Mouse (Mus musculus) retina, postnatal 1 day (tissue): ENCODE data around the gene Zcwpw1.

Experiments
- DNase-seq: peaks from one replicate; pipeline ENCODE4 v3.0.0-alpha.2; 2012

Gene Zcwpw1

DNA sequence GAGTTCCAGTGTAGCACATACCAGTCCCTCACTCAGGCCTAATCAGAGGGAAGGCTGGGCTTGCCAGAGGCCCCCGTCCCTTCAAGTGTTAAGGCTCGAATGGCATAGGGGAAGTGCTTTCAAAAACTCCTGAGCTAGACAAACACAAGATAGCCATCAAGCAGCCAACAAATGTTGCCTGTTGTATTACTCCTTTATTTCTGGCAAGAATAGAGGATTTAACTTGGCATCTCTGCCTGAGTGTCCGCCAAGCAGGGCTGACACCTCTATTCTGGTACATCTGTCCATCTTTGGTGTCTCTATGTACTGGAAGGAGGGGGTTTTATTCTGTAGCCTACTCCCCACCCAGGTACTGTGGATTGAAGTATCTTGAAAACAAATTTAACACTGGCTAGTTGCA is 31.5 kb upstream of the Zcwpw1 start:
- DNase-seq: no peak

DNA sequence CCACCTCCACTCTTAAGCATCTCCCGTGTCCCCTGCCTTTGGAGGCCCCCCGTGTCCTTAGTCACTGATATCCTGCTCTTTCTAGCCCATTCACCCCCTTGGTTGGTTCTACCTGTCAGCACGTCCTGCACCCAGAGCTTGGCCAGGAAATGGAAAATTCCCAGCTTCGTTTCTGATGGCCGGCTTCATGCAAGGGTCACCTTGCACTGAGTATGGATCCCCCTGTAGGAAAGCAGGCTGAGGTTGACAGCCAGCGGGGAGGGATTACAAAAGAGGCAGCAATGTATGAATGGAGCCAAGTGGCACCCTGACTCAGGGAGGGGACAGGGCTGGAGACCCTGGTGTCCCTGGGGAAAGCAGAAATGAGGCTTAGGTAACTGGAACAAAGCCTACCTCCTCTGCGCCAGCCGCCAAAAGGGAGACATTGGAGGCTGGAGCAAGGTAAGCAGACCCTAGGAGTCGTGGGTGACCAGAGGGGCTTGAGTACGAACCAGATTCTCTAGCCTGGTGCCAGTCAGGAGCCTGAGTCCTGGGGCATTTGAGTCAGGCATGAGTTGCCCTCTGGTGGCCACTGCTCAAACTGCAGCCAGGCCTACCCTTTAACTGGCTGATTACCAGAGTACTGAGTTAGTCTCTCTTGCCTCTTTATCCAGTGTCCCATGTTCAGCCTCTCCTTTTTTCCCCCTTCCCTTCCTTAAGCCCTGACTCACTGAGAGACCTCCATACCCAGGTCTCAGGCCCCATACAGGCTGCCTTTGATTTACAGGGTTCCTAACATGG is 30.5 kb upstream of the Zcwpw1 start:
- peak; percentile 86 for DNase-seq

DNA sequence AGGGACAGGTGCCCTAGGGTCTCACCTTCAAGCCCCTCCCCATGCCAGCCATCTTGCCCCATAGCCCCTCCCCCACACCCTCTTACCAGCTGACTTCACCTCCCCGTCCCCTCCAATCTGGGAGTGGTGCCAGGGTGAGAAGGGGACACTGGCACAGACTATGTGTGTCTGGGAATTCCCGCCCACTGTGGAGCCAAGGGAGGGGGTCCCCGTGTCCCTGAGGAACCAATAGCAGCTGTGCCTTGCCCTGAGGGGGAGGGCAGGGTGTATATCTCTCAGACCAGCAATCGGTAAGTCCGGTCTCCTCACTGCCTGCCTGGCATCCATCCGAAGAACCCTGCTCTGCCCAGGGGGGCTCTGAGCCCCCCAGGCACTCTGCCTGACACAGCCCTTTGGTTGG is 29.7 kb upstream of the Zcwpw1 start:
- peak; percentile 47 for DNase-seq

DNA sequence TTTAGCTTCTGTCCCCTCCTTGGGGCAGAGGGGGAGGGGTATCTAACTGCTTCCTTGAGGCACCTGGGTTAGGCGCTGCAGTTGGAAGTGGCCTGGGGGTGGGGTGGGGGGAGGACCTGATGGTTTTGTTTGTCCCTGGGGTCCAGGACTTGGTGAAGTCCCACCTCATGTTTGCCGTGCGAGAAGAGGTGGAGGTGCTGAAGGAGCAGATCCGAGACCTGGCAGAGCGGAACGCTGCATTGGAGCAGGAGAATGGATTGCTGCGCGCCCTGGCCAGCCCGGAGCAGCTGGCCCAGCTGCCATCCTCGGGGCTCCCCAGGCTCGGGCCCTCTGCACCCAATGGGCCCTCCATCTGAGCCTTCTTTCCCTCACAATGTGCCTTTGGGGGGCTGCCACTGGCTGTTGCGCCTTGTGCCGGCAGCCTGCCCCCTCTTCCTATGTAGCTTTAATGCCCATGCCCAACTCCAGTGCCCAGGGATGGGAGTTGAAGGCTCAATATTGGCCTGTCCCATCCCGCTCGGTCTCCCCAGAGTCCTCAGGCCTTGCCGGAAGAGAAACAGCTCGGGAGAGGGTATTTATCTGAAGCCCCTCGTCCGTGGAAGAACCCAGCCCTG is 28.6 kb upstream of the Zcwpw1 start:
- no peak for DNase-seq

DNA sequence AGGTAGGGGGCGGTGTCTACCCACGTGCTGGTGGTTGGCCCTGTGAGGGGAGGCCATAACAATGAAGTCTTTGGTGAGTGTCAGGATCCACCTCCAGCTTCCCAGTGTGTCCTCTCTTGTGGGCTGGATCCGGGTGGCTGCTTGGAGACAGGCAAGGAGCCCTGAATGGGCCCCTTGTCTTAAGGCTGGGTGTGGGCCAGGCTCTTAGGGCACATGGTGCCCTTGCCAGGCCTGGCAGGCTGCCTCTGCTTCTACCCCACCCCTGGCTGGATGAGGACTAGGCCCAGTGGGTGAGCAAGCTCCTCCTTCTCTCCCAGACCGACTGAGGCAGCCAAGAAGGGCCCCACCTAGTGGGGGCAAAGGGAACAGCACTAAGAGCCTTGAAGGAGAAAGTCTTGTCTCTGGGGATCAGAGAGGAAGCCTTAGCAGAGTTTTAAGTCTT is 27.6 kb upstream of the Zcwpw1 start:
- peak; percentile 92 for DNase-seq

DNA sequence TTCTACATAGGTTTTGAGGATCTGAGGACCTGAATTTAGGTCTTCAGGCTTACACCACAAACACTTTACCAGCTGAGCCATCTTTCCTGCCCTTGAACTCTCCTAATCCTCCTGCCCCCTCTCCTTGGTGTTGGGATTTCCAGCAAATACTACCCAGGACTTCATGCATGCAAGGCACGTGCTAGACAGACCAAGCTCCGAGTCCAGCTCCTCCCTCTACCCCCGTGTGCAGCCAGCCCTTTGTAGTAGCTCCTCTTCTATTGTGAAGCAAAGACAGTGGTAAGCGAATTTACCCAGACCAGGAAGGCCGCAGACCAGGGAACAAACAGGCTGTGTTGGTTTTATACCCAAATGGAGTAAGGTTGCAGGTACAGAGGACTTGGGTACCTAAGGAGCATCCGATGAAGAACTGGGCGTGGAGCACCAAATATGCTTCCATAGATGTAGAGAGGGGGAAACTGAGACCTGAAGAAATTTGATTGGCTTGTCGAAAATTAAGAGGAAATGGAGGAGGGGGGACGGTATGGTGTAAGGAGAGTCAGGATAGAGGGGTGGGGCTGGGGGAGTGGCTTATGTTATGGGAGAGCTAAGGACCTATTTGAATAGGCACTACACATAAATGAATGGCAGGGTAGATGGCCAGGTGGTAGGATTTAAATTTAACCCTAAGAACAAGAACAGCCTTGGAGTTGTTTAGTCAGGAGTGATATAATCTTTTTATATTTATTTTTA is 22.8 kb upstream of the Zcwpw1 start:
- DNase-seq: no peak

DNA sequence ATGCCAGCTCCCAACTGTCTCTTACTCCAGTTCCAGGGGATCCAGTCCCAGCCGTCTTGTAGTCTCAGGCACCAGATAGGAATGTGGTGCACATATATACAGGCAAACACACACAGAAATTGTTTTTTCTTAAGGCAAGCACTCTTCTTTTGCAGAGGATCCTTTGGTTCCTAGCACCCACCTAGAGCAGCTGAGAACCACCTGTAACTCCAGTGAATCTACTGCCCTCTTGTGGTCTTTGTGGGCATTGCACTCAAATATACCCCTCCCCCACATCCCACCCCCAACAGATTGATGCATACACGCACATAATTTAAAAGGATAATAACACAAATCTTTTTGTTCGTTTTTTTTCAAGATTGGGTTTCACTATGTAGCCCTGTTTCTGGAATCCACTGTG is 21.3 kb upstream of the Zcwpw1 start:
- DNase-seq: peak; percentile 52

DNA sequence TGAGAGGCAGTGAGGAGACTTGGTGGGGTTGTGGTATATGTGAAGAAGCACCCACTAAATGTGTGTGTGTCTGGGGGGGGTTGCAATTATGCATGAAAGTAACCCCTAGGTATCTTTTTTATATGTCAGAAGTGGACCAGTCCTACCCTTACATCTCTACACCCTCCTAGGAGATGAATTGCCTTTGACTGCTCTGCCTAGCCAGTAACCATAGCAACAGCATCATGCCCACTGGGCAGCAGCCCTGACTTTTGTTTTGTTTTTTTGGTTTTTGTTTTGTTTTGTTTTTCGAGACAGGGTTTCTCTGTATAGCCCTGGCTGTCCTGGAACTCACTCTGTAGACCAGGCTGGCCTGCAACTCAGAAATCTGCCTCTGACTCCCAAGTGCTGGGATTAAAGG is 19.1 kb upstream of the Zcwpw1 start:
- DNase-seq: no peak

DNA sequence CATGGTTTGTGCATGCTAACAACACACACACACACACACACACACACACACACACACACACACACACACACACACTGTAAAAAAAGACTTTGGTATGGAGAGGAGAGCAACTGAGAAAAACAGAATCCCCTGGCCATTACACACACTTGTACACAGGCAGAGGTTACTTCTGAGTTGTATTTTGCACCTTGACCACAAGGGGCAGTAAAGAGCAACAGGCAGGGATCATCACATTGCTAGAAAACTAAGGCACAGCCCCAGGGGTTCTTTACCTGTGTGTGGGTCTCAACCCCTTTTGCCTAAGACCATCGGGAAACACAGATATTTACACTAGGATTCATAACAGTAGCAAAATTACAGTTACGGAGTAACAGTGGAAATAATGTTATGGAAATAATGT is 16.9 kb upstream of the Zcwpw1 start:
- peak; percentile 82 for DNase-seq

DNA sequence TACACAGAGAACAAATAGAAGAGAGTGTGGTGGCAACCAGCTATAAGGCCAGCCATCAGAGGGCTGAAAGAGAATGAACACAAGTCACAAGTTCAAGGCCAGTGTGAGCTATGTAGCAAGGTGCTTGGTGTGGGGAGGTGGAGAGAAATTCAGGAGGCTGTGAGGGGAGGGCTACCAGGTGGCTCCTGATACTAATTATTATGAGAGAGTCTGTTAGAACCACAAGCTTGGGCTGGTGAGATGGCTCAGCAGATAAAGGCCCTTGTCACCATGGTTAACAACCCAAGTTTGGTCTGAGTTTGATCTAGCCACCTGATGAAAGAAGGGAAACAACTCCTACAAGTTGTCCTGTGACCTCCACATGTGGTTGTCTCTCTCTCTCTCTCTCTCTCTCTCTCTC is 14.8 kb upstream of the Zcwpw1 start:
- no peak for DNase-seq

DNA sequence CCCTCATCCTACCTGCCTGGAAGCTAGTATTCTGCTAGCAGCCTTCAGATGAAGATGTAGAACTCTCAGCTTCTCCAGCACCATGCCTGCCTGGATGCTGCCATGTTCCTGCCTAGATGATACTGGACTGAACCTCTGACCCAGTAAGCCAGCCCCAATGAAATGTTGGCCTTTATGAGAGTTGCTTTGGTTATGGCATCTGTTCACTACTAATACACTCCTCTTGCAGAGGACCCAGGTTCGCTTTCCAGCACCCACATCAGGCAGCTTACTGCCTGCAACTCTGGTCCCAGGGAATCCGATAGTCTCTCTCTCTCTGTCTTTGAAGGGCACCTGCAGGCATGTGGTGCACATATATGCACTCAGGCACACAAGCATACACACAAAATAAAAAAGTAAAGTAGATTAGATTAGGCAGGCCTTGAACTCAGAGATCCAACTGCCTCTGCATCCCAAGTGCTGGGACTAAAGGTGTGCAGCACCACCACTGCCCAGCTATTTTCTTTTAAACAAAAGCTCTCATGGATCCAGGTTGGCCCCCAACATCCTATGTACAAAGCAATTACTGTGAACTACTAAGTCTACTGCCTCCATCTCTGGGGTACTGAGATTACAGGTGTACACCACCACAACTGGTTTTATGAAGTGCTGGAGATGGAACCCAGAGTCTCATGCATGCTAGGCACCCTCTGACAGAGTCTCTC is 11.9 kb upstream of the Zcwpw1 start:
- no peak for DNase-seq

DNA sequence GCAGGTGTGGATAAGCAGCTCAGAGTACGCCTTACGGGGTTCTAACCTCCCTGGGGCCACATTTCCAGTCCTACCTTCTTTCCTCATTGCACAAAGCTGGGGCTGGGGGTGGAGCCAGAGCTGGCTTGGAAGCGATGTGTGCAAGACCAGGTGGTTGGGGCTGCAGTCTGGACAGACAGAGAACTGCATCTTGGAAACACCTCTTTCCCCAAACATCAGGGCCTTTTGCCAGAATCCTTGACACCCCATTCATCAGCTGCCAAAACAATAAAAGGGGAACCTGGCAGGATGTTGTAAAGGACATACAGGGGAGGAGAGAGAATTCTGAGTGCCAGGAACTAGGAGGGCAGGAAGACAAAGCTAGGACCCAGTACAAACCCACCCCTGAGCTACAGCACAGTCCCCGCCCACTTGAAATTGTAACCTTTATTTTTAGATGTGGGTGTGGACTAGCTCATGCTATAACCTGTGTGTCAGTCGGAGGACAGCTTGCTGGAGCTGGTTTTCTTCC is 11.1 kb upstream of the Zcwpw1 start:
- no peak for DNase-seq

DNA sequence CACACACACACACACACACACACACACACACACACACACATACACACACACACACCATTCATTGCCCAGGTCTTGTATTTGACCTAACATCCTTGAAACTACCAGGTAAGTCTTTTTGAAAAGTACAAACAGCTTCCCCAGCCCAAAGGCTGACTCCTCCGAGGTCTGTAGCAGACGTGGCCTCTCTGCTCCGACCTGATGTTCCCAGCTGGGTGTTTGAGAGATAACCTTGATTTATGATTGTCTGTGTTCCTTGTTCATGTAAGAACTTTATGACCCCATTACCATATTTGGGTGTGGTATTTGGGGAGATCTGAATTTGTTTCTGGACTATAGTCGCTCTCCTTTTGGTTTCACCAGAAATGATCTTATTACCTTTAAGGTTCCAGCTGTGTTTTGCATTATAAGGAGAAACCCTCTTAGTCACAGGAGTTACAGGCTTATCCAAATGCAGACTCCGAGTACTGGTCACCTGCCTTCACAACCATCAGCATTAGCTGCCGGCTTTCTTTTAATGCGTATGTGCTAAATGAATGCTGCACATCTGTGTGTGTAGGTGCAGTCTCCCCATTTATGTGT is 10.2 kb upstream of the Zcwpw1 start:
- no peak for DNase-seq

DNA sequence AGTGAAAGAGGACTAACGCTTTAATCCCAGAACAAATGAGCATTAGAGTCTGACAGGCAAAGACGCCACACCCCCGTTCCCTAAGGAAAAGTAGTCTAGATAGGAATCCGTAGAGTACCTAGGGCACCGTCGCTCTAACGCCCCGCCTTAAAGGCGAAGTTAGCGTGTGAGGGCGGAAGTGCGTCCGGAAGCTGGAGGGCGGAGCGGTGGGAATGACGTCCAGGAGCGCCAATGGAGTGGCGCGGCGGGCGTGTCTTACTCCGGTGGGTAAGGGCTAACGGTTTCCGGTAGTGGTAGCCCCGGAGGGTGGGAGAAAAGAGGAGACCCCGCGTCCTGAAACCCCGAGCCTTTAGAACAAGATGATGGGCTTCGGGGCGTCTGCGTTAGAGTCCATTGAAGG is 9.0 kb upstream of the Zcwpw1 start, which contains the start of gene Ppp1r35:
Ppp1r35 (plus strand) TSS at position 215 of the 400 bp plus-strand sequence.
- DNase-seq: peak; percentile 98

DNA sequence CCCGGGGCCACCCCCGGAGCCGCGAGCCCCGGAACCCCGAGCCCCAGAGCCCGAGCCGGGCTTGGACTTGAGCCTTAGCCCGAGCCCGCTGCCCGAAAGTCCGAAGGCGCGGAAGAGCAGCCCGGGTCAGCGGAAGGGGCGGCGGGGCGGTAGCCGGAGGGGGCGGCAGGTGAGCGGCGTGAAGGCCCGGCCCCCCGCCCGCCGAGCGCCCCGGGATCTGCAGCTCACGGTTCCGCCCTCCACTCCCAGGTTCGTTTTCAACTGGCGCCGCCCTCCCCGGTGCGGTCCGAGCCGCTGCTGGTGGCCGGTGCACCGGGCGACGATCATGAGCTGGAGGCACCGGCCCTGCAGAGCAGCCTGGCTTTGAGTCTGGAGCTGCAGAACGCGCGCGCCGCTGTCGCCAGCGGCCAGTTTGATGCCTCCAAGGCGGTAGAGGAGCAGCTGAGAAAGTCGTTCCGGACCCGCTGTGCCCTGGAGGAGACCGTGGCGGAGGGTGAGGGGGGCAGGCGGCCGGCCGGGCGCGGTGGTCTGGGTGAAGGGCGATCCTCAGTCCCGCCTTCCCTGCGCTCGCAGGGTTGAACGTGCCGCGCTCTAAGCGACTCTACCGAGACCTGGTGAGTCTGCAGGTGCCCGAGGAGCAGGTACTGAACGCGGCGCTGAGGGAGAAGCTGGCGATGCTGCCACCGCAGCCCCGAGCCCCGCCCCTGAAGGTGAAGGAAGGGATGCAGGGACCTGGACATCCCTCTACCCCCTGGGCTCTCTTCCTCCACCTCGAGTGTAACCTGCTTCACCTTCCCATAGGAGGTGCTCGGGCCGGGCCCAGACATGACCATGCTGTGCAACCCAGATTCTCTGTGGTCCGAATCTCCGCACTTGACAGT is 8.3 kb upstream of the Zcwpw1 start:
- DNase-seq: peak; percentile 50

DNA sequence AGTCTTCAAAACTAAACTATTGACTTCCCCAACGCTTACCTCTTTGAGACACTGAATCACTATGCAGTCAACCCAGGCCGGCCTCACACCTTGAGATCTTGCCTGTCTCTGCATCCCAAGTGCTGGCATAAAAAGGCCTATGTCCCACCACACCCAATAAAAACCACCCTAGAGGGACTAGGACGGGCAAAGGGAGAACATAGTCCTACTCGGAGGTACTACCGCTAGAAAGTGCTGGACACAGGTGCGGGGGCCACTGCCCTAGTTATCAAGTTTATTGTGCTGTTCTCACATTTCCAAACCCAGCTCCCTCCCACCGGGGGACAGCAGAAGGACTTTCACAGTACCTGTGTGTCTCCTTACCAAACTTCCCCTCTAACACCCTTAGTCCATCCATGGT is 5.9 kb upstream of the Zcwpw1 start:
- no peak for DNase-seq

DNA sequence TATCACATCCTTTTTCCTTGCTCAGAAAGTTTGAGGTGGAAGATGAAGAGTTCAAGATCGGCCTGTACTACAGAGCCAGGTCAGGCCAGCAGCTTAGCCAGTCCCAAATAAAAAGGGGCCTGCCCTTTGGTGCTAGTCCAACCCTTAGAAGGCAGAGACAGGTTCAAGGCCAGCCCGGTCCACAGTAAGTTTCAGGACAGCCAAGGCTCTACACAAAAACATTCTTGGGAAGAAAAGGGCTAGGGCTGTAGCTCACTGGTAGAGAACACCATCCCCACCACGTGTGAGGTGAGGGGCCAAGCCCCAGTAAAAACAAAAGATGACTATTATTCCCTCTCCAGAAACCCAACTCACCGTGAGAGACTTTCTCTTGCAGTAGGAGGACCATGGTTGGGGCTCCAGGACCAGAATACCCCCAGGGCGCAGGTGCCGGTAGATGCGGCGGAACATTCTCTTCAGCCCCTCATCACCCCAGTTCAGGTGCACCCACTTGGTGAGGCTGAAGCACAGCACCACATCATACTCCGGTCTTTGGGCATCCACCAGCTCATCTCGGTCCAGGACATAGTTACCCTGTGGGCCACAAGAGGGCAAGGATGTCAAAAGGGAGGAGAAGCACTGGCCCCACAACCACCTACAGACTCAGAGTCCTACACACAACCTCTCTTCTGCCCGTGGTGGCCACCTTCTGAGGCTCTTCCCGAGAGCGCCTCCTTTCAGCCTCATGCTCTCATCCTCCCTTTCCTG is 4.6 kb upstream of the Zcwpw1 start:
- no peak for DNase-seq

DNA sequence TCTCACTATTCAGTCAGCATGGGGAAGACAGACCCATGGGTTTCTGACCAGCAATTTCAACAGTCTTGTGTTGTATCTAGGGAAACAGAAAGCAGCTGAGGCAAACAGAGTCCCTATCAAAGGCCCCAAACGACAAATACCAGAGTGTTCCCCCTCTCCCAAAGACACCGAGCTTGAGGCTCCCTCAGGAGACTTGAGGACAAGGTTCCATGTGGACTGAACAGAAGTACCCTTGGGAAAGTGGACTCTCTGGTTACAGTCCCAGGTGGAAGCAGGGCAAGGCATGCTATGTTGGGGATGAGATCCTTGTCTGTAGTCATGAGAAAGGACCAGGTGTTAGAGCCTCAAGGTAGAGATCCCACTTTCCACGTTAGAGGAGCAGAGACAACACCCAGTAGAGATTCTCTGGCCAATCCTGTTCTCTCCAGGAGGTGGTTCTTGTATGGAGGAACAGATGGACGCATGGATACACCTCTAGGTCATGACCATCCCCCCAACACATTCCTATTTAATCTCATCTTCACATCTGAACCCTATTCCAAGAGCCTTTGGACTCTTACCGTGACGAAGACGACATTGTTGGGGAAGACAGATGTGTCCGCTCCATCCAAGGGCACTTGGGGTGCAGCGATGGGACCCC is 3.6 kb upstream of the Zcwpw1 start:
- no peak for DNase-seq

DNA sequence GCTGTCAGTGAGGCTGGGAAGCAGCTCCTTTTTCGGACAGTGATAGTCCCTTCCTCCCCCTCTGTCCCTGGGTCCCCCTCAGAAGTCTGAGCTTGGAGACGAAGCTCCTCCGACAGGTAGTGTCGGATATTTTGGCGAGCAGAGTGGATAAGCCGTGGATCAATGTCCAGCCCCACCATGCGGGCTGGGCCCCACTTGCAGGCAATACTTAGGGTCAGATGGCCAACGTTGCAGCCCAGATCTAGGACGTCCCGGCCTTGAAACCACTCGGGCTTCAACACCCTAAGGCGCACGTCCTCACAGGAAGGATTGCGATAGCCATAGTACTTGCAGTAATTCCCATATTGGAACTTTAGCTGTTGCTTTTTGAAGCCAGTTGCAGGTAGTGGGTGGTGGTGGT is 3.1 kb upstream of the Zcwpw1 start:
- DNase-seq: no peak
